Mouse (Mus musculus) heart, embryonic 14.5 days (tissue): ENCODE measurements around the gene Serpinb8. TPM values are rescaled to one million over a fixed set of nuclear protein-coding genes. Genes with fewer than 3 reads are reported as not detected.

ENCODE experiments used
- ATAC-seq: fragments of 200-750 bp; cut with Nextera tagmentation; 2 replicates; pipeline ENCODE4 v1.8.0; 2017; ENCODE audit warnings: low read depth, moderate TSS enrichment; ENCODE audit not compliant: insufficient number of reproducible peaks, insufficient read depth, low FRiP score
- H3K27ac ChIP-seq, 2 experiments: fragments of 200-500 bp in 1 of 2; fragments of 300-500 bp in 1 of 2; sonication (generic) in 1 of 2; replicated peaks in 1 of 2; 2 replicates each; pipeline ENCODE4 v1.5.1; 2012 to 2014; ENCODE audit warnings: low read depth in 2 of 2, low read length in 2 of 2, control low read depth in 1 of 2, mild to moderate bottlenecking in 1 of 2, mixed read lengths in 1 of 2; ENCODE audit not compliant: control insufficient read depth in 1 of 2, insufficient read depth in 1 of 2
- H3K27me3 ChIP-seq: fragments of 300-500 bp; sonication (generic); 2 replicates; pipeline ENCODE4 v1.6.1; 2014; ENCODE audit warnings: mild to moderate bottlenecking, low read length, control low read depth; ENCODE audit not compliant: control insufficient read depth, insufficient read depth
- H3K36me3 ChIP-seq: fragments of 300-500 bp; sonication (generic); 2 replicates; pipeline ENCODE4 v1.6.1; 2014; ENCODE audit warnings: mild to moderate bottlenecking, control low read depth, low read length, mixed read lengths; ENCODE audit not compliant: control insufficient read depth, insufficient read depth
- H3K4me1 ChIP-seq, 2 experiments: fragments of 200-500 bp in 1 of 2; fragments of 300-500 bp in 1 of 2; sonication (generic) in 1 of 2; 2 replicates each; pipeline ENCODE4 v1.6.1; 2012 to 2014; ENCODE audit warnings: low read length in 2 of 2, control low read depth in 1 of 2, mixed read lengths in 1 of 2; ENCODE audit not compliant: control insufficient read depth in 2 of 2, insufficient read depth in 2 of 2
- H3K4me2 ChIP-seq: fragments of 300-500 bp; sonication (generic); 2 replicates; pipeline ENCODE4 v1.6.1; 2014; ENCODE audit warnings: mild to moderate bottlenecking, low read length
- H3K4me3 ChIP-seq, 2 experiments: fragments of 200-500 bp in 1 of 2; fragments of 300-500 bp in 1 of 2; sonication (generic) in 1 of 2; 2 replicates each; pipeline ENCODE4 v1.5.1; 2012 to 2014; ENCODE audit warnings: low read length in 2 of 2, mild to moderate bottlenecking in 2 of 2, control low read depth in 1 of 2, low read depth in 1 of 2, moderate library complexity in 1 of 2; ENCODE audit not compliant: control insufficient read depth in 1 of 2, insufficient read depth in 1 of 2
- H3K9ac ChIP-seq: fragments of 300-500 bp; sonication (generic); 2 replicates; pipeline ENCODE4 v1.6.1; 2014; ENCODE audit warnings: mild to moderate bottlenecking, low read length
- H3K9me3 ChIP-seq: fragments of 300-500 bp; sonication (generic); 2 replicates; pipeline ENCODE4 v1.6.1; 2016; ENCODE audit warnings: low read length, control low read depth; ENCODE audit not compliant: control insufficient read depth
- WGBS: fragments of 180-500 bp; shearing (Covaris S2); extraction: QIAGEN DNeasy Blood & Tissue Kit; methylation state at CpG from one replicate; pipeline ENCODE4 v1.1.7; 2014; 5-methylcytosine and 5-hydroxymethylcytosine counted together
- polyA plus RNA-seq: library from polyadenylated mRNA; unstranded; fragments of >200 nt; fragmentation: Nextera tagmentation; extraction: Ambion mirVana; gene quantifications from 2 replicates; pipeline ENCODE4 v1.2.1, GENCODE M21; 2014

Serpinb8 gene
- polyA plus RNA-seq, 1 experiment from 2014 or later = 3.1 TPM

GRCm38 (mm10) chr1:107645086-107645485 lies 55.3 kb downstream of the Serpinb8 start:
- ATAC-seq = no peak

GRCm38 (mm10) chr1:107657689-107658088 lies 67.9 kb downstream of the Serpinb8 start:
- no peaks in the 10 kb centered on the region for H3K4me1 ChIP-seq
- no peaks in the 10 kb centered on the region for H3K36me3 ChIP-seq
- no peak overlapping the region for H3K9ac ChIP-seq
- no peaks in the 10 kb centered on the region for H3K27me3 ChIP-seq
- H3K9me3 ChIP-seq = no peaks in the 10 kb centered on the region
- no peak overlapping the region for H3K27ac ChIP-seq
- 64% methylated on average over 2 of the region's 2 CpGs for WGBS
- no peak overlapping the region for H3K4me3 ChIP-seq
- no peak overlapping the region for H3K4me2 ChIP-seq
- no peak for ATAC-seq

More at GRCm38 (mm10) chr1:107645086-107645485, 55.3 kb downstream of the Serpinb8 start:
- Histone ChIP-seq H3K4me3 (no peak overlapping the region), H3K4me1 (peaks cover 2 to 13% of the 10 kb centered on the region in 2 experiments; a peak in 3 of 4 replicates), H3K27ac (no peak overlapping the region), H3K9me3 (no peaks in the 10 kb centered on the region), H3K27me3 (no peaks in the 10 kb centered on the region), H3K4me2 (no peak overlapping the region), H3K36me3 (no peaks in the 10 kb centered on the region), H3K9ac (no peak overlapping the region)
- WGBS = 72% methylated on average over 6 of the region's 6 CpGs

Other genes with a start within 250 kb of the Serpinb8 start
- gene Serpinb11, start 228.8 kb upstream of the Serpinb8 start, polyA plus RNA-seq = not detected in 2 replicates
- not detected in 2 replicates for gene Serpinb7, start 190.4 kb upstream of the Serpinb8 start, polyA plus RNA-seq
- gene Serpinb2, start 78.6 kb upstream of the Serpinb8 start, polyA plus RNA-seq = not detected in 2 replicates